Mouse (Mus musculus) frontal cortex, postnatal 36 days (tissue): Measurements from ENCODE around the gene Tekt3.

Experiments used
- DNase-seq, 2 experiments: peaks; one replicate each; pipeline ENCODE4 v3.0.0; 2022; ENCODE audit warnings: low spot score in 2 of 2

Gene Tekt3

DNA sequence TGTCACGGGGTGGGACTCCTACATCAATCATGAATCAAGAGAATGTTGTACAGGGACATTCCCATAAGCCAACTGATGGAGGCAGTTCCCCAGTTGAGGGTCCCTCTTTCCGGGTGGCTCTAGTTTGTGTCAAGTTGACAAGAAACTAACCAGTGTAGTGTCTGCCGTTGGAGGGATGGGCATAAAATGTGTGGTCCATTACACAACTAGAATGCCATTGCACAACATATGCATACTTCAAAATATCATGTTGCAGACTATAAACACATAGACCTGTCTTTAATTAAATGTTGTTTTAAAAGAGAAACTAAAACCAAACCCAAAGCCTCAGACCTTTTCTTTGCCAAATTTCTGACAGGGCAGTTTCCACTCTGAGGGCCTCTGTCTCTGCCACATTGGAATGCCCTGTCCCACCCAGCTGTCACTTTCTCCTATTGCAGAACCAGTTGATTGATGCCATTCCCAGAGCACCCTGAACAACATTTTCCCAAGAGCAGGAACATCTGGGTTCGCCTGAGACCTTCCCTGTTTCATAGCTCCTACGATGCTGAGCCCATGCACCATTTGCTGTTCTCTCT is 3.0 kb upstream of the Tekt3 start:
- DNase-seq = no peak

DNA sequence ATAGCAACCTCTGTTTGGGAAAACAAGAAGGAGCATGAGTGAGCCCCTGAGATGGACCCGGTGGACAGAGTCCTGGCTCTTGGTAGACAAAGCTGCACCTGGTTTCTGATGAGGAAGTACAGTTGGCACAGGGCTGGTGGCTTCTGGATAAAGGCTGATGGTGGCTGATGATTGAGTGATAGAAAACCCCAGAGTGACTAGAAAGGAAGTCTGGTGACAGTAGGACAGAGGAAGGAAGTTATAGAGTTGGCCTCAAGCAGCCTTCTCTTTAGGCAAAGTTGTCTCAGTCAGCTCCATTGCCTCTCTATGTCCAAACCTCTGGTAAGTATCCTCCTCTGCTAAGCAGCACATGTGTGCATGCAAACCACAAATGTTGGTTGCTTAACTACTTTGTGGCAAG is 1.5 kb upstream of the Tekt3 start:
- no peak for DNase-seq

- no peak for DNase-seq
Measured at GRCm38 (mm10) chr11:63066526-63066925, 5.1 kb downstream of the Tekt3 start.

DNA sequence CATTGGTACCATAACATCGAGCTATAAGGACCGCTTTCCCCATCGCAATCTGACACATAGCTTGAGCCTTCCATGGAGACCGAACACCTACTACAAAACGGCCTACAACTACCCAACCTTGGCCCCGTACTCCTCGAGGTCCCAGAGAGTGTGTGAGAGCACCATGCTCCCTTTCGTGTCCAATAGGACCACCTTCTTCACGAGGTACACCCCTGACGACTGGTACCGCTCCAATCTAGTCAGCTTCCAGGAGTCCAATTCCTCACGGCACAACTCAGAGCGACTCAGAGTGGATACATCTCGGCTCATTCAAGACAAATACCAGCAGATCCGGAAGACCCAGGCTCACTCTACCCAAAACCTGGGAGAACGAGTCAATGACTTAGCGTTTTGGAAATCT is 8.6 kb downstream of the Tekt3 start:
- no peak for DNase-seq

DNA sequence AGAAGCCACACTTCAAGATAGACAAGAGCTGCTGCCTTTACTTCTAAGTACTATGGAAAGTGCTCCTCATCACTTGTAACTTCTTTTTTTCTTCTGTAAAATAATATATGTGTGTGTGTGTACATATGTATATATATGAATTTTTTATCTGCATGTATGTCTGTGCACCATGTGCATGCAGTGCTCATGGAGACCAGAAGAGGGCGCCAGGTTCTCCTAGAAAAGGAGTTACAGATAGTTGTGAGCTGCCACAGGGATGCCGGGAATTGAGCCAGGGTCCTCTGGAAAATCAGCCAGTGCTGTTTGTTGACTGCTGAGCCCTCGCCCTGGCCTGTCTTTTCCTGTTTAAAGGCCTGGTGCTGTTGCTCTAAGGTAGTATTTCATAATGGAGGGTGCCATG is 23.1 kb downstream of the Tekt3 start:
- DNase-seq = no peak

GRCm38 (mm10) chr11:63088672-63089071 is 27.2 kb downstream of the Tekt3 start:
- no peak for DNase-seq

DNA sequence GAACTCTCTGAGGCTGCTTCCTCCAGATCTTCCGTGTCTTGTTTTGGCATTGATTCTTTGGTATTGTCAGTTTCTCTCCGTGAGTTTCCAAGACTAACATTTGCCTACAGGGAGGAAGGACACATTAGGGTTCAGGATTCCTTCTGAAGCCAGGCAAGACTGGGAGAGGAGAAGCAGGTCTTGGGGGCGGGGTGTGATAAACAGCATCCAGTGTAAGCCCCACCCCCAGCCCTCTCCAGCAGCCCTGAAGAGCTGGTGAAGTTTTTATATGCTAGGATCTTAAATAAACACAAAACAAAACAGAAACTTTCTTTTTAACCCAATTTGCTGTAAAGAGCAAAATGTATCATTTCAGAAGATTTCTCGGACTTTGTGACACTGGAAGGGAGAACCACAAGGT is 28.8 kb downstream of the Tekt3 start:
- no peak for DNase-seq

DNA sequence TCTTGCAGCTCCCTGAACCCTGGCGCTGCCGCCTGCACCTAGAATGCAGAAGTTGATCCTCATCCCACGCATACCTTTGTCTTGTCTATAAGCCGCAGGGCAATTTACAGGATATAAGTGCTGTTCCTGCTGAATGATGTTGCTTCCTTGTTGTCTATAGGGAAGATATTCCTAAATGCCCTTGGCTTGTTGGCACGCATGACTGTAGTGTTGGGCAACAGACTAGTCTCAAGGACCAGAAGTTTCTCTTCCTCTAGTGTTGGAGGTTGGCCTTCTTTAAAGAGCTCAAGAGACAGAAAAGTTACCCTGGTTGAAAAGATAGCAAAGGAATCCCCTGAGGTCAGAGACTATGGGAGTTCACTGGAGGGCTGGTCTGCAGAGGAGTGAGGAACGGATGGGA is 29.5 kb downstream of the Tekt3 start:
- no peak for DNase-seq

GRCm38 (mm10) chr11:63092271-63092670 is 30.8 kb downstream of the Tekt3 start:
- no peak for DNase-seq

DNA sequence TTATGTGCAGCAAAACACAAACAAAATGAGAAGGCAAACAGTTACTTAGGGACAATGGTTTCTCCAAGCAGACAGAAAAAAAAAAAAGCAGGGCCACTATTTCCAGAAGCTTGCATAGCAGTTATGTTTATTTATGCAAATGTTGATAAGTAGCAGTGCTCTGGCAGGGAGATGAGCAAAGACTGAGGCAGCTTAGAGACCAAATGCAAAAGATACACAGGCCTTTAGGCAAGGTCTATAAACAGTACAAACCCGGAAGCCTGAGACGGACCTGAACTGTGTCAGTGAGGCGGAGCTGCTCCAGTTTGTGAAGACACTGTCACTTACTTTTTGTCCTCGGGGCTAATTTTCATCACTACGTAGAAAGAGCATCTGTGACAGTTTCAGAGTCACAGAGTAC is 32.1 kb downstream of the Tekt3 start:
- DNase-seq = no peak

- no peak for DNase-seq
Measured at GRCm38 (mm10) chr11:63094496-63094895, 33.0 kb downstream of the Tekt3 start.

DNA sequence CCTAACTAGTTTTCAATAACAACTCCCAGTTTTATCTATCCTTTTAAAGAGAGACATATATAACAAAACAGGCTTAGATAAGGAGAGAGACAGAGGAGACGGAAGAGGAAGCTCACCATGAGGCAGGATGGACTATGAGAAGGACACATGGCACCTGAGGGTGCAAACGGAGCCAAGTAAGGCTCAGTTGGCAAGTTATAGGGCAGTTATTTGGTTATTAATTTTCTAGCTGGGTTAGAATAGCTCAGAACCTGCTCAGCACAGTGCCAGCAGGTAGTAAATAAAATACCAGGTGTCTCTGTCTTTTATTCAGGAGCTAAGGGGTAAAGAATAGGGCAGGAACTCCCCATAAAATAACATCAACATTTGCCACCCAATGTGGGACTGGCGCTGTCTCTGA is 36.6 kb downstream of the Tekt3 start:
- no peak for DNase-seq

DNA sequence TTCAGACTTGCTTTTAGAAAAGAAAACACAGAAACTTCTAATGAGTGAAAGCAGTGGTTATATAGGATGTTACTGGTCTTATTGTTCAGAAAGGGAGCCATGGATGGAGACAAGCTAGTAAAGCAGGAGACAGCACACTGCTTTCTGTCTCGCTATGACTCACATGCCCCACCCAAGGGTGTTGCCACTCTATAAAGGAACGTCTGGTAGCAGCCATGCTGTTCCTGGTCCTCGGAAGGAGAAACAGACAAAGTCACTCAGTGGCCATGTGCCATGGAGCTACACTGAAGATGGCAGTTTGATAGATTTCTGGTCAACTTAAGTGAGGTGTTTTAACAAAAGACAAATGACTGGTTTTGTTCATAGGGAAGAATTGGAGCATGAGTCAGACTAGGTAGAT is 37.9 kb downstream of the Tekt3 start:
- no peak for DNase-seq

DNA sequence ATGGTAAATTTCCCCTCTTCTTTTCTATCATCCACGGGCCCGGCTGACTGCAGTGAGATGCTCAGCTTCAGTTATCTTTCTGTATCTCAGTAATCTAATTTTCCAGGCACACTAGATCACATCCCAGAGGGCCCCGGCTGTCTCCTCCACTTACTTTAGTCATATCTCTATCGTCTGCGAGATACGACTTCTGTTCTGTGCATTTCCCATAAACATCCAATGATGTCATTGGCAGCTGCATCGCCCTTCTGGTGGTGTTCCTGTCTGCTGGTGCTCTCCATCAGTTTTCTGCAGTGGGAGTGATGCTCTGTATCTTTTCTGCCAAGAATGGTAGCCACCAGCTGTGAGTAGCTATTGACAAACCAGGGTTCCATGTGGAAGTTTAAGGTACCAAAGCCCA is 41.8 kb downstream of the Tekt3 start:
- DNase-seq = peak; percentile 6 to 23

- DNase-seq = no peak
Measured at GRCm38 (mm10) chr11:63104026-63104425, 42.6 kb downstream of the Tekt3 start.

- DNase-seq = no peak
Measured at GRCm38 (mm10) chr11:63109230-63109775, 47.8 kb downstream of the Tekt3 start.

- DNase-seq = no peak
Measured at GRCm38 (mm10) chr11:63110329-63110728, 48.9 kb downstream of the Tekt3 start.

DNA sequence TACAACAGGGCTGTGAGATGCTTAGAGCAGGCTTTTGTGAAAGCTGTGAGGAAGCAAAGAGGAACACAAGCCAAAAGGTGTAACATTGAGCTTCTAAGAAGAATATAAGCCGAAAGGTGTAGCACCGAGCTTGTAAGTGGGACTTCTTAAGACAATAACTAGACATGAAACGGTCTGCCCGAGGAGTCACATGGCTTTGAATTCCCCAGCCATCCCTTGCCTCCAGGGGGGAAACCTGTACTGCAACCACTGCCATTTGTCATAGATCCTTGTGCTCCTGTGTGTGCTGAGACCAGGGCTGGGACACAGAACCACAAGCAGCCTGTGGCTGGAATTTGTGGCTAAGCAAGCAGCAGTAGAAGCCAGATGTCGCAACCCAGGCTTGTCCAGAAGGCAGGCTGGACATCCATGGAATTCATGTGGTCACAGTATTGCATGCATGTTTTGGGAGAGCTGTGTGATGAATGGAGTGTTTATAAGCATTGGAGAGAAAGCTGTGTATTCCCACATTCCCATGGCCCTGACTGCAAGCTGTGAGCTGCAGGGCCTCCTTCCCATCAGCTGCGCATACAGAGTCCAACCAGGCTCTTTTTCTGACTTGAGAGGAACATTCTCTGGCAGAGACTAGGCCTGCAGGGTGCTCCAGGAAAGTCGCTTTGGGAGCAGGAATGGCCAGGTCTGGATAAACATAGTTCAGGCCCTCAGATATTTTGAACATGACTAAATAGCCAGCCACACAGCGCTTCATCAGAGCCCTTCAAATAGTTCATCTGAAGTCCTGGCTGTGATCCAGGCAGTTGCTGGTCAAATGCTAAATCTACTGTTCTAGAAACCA is 53.6 kb downstream of the Tekt3 start:
- no peak for DNase-seq

DNA sequence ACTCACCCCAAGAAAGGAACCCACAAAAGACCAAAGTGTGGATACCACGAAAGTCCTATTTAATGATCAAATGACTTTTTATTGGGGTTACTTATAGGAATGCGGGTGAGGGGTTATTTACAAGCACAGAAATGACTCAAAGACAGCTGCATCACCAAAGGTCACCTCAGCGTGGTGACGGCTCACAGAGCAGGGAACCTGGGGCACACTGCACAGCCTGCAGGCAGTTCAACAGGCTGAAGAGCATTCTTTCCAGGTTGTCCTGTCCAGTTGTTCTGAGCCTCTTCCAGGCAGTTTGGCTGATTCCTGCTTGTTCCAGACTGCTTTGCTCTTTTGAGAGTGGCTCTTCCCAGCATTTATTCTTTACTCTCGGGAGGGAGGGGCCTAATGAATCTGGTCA is 55.2 kb downstream of the Tekt3 start:
- DNase-seq = no peak

DNA sequence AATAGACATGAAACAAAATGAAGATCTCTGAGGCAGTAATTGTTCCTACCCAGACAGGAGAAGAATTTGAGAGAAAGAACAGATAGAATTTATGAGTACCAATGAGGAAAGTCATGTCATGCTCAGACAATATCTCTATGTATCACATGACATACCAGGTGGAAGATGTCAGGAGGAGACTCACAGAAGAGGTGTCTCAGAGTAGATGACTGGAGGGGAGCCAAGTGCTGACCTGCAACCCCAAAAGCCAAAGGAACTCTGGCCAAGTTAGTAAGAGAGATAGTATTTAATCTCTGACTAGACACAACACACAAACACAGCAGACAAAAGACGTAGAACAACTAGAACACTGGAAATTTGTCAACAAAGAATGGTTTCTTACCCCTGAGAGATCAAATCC is 55.8 kb downstream of the Tekt3 start:
- no peak for DNase-seq

- no peak for DNase-seq
Measured at GRCm38 (mm10) chr11:63119791-63120190, 58.3 kb downstream of the Tekt3 start.

- DNase-seq = no peak
Measured at GRCm38 (mm10) chr11:63122249-63122648, 60.8 kb downstream of the Tekt3 start.

- DNase-seq = no peak
Measured at GRCm38 (mm10) chr11:63122776-63123350, 61.4 kb downstream of the Tekt3 start.
